Mouse (Mus musculus) G1E-ER4 (cell line): ENCODE measurements at regions not wholly inside any gene's neighbourhood (a gene's known extent, or its start where the extent isn't known, plus 50 kb on each side); places are given as distances from the start of the nearest gene placed in this dataset.

ENCODE experiments used
- GATA1 ChIP-seq: IDR thresholded peaks from one replicate; pipeline ENCODE4 v1.8.0; 2012; ENCODE audit warnings: low read length, inconsistent platforms

DNA sequence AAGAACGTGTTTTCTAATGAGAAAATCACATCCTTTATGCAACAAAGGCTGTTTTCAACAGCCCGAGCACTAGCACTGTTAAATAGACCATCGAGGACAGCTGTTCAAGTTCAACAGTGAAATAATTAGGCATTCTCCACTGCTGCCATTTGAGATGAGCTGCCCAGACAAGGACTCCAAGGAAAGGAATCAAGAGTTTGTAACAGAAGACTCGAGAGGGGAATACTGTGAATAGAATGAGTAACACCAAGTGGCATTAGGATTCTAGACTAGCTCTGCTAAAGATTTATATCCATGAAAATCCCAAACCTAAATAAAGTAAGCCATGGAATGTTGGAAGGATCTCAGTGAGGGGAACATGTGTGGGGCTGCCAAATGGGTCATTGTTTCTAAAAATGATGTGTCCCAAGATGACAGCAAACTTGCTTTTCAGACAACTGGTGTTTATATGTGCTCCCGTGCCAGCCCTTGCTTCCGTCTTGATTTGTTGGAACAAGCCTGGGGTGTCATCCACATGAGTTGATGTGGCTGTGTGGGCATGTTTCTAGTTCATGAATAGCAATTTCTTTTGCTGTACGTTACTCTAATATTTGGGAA, 72.1 kb upstream of the Itga4 start:
- no peak for TF ChIP-seq GATA1

DNA sequence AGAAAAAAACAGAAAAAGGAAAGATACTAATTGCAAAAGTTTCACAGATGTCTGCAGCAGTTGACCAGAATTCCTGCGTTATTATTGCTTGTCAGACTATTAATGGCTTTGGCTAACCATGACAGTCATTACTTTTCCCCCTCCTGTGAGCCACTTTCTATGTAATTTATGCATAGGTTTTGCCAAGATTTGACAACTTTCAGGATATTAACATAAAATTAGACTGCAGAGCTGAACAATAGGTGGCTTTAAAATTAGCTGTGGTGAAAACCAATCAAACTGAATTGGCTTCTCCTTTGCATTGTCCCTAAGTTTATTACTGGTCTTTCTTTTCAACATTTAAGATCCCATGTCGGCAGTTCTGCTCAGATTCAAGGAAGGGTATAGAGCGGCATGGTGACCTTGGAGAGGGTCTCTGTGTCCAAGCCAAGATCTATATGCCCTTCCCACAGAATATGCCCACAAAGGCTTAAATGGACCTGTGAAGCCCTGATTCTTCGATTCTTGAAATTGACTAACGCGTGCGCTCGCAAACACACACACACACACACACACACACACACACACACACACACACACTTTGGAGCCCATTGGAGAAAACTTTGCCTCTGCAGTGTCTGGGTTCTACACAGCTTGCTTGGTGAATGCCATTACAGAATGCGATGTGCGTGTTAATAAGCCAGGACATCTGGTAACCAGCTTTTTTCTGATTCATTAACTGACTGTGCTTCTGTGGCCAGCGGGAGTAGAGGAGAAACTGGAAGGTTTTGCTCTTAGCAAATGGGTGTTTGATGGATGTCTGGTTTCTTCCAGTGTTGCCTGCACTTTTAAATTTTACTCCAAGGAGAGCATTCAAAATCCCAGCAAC, 69.8 kb upstream of the Itga4 start:
- TF ChIP-seq GATA1, result no peak

DNA sequence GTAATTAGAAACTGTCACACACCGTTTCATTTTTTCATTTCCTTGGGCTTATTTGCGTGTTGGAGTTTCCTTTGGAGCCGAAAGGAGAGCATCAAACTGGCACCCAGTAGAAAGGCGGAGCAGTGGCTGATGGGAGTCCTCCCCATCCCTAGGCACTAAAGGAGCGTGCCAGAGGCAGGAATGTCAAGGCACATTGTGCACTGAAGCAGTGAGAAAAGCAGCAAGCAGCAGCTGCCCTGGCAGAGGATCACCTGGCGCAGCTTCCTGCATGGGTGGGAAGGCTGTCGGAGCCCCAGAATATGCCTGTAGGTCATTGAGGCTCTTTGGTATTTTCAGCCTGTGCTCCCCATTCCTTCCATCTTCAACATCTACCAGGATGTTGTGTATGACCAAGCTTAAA, 68.3 kb upstream of the Itga4 start:
- no peak for TF ChIP-seq GATA1

DNA sequence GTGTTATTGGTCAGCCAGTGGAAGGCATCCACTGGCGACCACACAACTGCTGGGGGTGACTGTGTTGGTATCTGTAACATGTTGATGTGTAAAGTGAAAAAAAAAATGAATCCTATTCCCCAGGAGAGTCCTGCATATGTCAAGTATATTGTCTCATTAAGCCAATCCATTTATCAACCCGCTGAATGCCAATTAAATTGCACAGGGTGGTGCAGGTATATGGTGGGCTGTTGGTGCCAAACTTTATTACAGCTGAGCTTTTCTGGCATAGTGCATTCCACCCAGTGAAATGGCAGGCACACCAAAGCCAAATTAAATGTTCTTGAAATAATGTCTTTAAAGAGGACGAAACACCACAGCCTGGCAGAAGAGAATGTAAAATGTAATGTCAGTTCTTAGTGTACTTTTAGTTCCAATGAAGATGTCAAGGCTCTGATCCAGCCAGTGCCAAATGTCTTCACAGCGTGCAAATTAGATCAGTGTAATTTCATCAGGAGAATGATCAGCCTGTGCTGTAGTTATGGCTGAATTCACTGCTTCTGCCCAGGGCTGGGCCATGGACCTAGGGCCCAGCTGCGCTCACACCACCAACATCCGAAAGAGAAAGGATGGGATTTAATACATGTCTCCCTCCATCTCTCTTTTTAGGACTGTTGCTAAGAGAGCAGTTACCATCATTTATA, 66.6 kb upstream of the Itga4 start:
- TF ChIP-seq GATA1, result no peak

DNA sequence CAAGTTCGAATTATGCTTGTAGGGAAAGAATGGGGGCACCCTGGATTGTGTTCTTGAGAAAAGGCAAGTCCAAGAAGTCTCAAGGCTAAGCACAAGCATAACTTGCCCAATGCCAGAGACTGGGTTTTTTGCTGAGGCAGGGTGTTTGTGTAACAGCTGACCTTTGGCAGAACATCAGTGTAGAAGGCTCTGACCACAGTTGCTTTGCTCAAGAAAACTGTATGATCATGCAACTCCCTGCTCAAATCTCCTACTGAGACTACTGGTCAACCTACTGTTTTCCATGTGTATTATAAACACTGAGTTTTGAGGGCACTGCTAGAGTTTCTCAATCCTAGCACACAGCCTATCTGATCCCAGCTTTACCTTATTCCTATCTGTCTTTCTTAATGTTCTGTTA, 61.4 kb upstream of the Itga4 start:
- no peak for TF ChIP-seq GATA1

DNA sequence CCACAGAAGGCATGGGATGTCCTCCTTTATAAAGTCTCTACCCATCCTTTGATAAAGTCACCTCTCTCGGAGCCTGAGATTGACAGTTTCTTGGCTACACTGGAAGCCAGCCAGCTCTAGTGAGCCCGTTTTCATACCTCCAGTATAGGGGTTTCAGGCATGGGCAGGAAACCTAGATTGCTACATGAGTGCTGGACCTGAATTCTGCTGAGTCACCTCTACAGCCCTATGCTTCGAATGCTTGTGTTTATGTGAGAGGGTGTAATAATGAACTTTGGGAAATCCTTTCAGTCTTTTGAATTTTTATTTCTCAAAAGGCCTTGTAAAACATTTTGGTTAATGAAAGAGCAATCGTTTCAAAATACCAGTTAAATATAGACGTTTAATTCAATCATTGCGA, 53.5 kb upstream of the Itga4 start:
- TF ChIP-seq GATA1, result no peak
